Mouse (Mus musculus): ENCODE measurements around the gene BC061212. TPM values are rescaled to one million over a fixed set of nuclear protein-coding genes. Genes with fewer than 3 reads are reported as not detected.
"Not testable (repeated sequence)": the region's sequence is repeated elsewhere in the genome, so short reads cannot be mapped to it uniquely, and the experiment has no call there.

The BC061212 gene
- not detected in 2 replicates for polyA plus RNA-seq (2012; rRNA removed)

DNA sequence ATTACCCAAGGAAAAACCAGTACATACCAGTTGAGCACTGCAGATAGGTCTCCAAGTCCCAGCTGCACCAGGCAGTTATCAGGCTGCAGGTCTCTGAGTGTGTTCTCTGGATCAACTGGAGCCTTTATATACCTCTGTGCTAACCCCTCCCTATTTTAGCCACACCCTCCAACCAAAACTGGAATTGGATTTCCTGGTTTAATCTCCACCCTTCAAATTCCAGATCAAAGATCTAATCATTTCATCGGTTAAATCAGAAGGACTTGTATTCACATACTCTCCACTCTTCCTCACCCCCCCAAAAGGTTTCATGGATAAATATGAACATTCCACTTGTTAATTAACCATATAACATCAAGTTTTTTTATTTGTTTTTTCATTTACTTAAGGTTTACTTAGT is at the start of gene BC061212:
Gene BC061212, minus strand, starts transcription at position 101 of the 400 bp plus-strand sequence.
- not testable (repeated sequence) for DNase-seq; H3K4me3 ChIP-seq (replicated peaks; ENCODE audit: extremely low read depth, low read depth, low read length); H3K4me1 ChIP-seq (ENCODE audit: control insufficient read depth, insufficient read depth, low read length)
- no CpG with 5 or more reads among the region's 1 CpGs for WGBS

GRCm38 (mm10) chr5:94076085-94076484 is 5.7 kb upstream of the BC061212 start, which contains the start of gene Gm6351:
Gene Gm6351 (plus strand): TSS chr5:94076385.
- DNase-seq; H3K4me1 ChIP-seq (ENCODE audit: control insufficient read depth, insufficient read depth, low read length); H3K4me3 ChIP-seq (replicated peaks; ENCODE audit: extremely low read depth, low read depth, low read length): not testable (repeated sequence)
- no CpG with 5 or more reads among the region's 3 CpGs for WGBS

Other genes starting within 250 kb of the BC061212 start
- not detected in 2 replicates for gene Gm7792, start 226.8 kb downstream of the BC061212 start, polyA plus RNA-seq (2012; rRNA removed)
- not detected in 2 replicates for gene Gm16429, start 141.5 kb downstream of the BC061212 start, polyA plus RNA-seq (2012; rRNA removed)
- not detected in 2 replicates for gene Gm6351, start 5.8 kb upstream of the BC061212 start, polyA plus RNA-seq (2012; rRNA removed)
- not detected in 2 replicates for gene Gm3106, start 147.5 kb upstream of the BC061212 start, polyA plus RNA-seq (2012; rRNA removed)
- not detected in 2 replicates for gene A430089I19Rik, start 236.3 kb upstream of the BC061212 start, polyA plus RNA-seq (2012; rRNA removed)
- not detected in 2 replicates for gene Gm6502, start 243.9 kb upstream of the BC061212 start, polyA plus RNA-seq (2012; rRNA removed)